Mouse (Mus musculus): ENCODE measurements around the gene Hyal2.

Gene Hyal2

GRCm38 (mm10) chr9:107567702-107568319 lies at the start of gene Hyal2:
Gene Hyal2 (plus strand): TSS chr9:107567945.
- DNase-seq: peak; percentile 76

DNA sequence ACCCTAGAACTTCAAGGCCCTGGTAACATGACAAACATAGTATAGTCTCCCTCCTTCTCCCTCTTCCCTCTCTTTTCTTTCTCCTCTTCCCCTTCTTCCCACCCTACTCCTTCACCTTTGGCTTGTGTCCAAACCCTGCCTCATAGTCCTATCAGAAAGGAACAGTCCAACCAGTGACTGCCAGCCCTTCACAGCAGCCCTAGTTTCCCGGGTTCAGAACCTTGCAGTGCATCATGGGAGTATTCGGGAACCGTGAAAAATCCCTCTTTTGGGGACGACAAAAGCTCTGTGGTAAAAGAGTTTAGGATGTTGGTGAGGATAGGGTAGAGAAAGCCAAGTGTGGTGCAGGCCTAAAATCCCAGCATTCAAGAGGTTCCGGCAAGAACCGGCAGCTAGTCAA lies 47.4 kb upstream of the Hyal2 start:
- DNase-seq: no peak

GRCm38 (mm10) chr9:107521190-107521589 lies 46.6 kb upstream of the Hyal2 start:
- DNase-seq: no peak

- no peak for DNase-seq
Observed at GRCm38 (mm10) chr9:107521711-107522399, 45.9 kb upstream of the Hyal2 start.

DNA sequence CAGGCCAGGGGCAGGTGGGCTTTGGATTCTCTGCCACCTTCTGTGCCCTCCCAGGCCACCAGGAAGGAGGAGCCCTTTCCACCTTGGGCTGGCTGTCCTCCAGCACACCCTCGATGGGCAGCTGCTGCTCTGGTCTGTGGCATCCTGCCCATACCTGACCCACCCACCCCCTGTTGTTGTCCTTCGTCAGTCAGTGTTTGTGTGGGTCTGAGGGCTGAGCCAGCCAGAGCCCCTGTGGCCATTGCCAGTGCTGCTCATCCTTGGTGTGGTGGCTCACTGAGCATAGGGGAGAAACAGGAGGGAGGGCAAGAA lies 45.4 kb upstream of the Hyal2 start:
- no peak for DNase-seq

- DNase-seq: peak; percentile 80
Observed at GRCm38 (mm10) chr9:107526198-107527026, 41.3 kb upstream of the Hyal2 start.

GRCm38 (mm10) chr9:107533791-107534407 lies 33.8 kb upstream of the Hyal2 start, which contains the start of gene Tmem115:
Gene Tmem115 (plus strand): TSS chr9:107533945.
- peak; percentile 96 for DNase-seq

DNA sequence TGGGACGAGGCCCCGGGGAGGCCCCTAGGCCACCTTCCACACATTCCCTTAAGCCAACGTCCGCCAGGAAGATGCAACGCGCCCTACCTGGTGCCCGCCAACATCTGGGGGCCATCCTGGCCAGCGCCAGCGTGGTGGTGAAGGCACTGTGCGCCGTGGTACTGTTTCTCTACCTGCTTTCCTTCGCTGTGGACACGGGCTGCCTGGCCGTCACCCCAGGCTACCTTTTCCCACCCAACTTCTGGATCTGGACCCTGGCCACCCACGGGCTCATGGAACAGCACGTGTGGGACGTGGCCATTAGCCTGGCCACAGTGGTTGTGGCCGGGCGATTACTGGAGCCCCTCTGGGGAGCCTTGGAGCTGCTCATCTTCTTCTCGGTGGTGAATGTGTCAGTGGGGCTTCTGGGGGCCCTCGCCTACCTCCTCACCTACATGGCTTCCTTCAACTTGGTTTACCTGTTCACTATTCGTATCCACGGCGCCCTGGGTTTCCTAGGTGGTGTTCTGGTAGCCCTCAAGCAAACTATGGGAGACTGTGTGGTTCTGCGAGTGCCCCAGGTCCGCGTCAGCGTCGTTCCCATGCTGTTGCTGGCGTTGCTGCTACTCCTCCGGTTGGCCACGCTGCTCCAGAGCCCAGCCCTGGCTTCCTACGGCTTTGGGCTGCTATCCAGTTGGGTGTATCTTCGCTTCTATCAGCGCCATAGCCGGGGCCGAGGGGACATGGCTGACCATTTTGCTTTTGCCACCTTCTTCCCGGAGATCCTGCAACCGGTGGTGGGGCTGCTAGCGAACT lies 33.1 kb upstream of the Hyal2 start:
- peak; percentile 48 for DNase-seq

DNA sequence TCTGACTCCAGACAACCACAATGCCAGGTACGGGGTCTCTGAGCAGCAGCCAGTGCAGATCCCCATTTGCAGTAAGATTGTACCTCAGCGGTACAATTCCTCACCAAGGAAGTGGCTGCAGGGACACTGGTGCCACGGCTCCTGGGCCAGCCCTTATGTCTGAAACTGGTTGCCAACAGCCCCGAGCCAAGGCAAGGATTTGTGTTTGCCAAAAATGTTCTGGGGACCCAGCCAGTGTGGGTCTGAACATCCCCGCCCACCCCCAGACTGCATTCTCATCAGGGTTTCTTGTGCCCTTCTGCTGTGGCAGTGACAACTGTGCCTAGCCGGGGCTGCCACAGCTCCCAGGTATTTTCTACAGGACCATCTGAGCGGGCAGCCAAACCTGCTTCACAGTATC lies 29.5 kb upstream of the Hyal2 start:
- no peak for DNase-seq

- DNase-seq: no peak
Observed at GRCm38 (mm10) chr9:107538711-107539110, 29.0 kb upstream of the Hyal2 start.

DNA sequence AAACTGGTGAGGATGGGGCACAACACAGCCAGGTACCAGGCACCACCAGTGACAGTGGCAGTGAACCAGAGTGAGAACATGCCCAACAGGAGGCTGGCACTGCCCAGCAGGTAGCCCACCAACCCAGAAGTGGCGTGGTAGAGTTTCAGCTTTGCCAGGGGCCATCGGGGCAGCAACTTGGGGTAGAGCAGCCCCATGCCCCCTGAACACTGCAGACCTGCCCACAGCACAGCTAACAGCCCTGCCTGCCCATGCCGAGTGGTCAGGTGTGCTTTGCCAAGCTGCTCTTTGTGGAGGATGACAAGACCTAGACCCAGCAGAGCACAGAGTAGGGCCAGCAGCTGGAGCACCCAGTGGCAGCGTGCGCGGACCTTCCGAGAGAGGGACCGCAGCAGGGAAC lies 27.8 kb upstream of the Hyal2 start:
- no peak for DNase-seq

DNA sequence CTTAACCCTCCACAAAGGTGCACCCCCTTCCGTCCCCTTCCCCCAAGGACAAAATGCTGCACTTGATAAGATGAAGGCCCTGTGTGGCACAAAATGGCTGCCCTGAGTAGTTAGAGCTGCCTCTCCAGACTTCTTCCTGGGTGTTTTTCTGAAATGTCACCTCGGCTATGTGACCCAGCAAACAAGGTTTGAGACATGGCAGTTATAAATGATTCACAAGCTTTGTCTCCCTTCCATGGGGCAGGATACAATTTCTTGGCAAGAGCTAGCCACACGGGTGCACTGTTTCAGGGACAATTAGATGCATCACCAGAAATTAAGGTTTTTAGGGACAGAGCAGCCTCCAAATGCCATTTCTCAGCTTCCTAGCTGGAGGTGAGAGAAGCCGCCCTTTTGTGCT lies 27.3 kb upstream of the Hyal2 start:
- no peak for DNase-seq

DNA sequence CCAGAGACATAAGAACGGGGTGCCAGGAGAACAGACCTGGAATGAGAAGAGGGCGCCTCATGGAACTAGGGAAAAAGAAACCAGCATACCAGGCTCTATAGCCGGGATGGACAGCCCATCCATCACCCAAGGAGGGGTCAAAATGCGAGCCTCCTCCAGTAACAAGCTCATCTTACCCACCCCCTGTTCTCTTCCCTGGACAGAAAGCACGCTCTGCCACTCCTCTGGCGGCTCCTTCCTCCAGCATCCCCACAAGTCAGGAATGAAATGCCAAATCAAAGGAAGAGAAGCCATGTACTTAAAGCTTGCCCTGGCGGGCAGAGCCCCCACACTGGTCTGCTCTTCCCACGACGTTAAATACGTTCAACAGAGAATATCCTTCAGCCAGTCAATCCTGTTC lies 26.7 kb upstream of the Hyal2 start:
- DNase-seq: no peak

GRCm38 (mm10) chr9:107541474-107542351 lies 26.0 kb upstream of the Hyal2 start, which contains the start of the genes Cyb561d2 and Nprl2:
Gene Cyb561d2 (minus strand): TSS chr9:107542193.
Gene Nprl2 (plus strand): TSS chr9:107542226.
- peak; percentile 97 for DNase-seq

DNA sequence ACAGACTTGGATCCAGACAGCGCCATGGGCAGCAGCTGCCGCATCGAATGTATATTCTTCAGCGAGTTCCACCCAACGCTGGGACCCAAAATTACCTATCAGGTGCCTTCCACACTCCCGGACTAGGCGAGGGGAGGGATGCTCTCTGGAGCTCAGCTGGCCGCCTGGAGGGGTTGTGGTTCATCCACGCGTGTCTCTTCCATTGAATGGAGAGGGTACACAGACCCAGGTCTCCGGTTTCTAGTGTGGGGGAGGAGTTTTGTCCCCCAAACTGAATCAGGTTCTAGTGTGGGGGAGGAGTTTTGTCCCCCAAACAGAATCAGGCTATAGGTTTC lies 25.4 kb upstream of the Hyal2 start:
- no peak for DNase-seq

DNA sequence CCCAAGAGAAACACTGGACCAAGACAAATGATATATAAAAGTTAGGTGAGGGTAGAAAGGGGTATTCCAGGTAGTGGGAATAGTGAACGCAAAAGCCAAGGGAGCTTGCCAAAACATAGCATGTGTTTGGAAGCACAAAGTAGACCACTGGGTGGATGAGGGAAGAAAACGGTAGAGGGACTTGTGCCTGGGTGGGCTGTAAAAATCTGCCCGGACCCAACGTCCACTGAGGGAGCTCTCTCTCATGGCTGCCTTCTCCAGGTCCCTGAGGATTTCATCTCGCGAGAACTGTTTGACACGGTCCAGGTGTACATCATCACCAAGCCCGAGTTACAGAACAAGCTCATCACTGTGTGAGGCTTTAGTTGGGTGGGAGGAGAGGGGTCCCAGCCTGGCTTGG lies 25.0 kb upstream of the Hyal2 start:
- DNase-seq: no peak

GRCm38 (mm10) chr9:107543299-107543698 lies 24.4 kb upstream of the Hyal2 start:
- DNase-seq: no peak

GRCm38 (mm10) chr9:107544196-107544700 lies 23.5 kb upstream of the Hyal2 start:
- no peak for DNase-seq

- DNase-seq: no peak
Observed at GRCm38 (mm10) chr9:107544729-107545128, 23.0 kb upstream of the Hyal2 start.

DNA sequence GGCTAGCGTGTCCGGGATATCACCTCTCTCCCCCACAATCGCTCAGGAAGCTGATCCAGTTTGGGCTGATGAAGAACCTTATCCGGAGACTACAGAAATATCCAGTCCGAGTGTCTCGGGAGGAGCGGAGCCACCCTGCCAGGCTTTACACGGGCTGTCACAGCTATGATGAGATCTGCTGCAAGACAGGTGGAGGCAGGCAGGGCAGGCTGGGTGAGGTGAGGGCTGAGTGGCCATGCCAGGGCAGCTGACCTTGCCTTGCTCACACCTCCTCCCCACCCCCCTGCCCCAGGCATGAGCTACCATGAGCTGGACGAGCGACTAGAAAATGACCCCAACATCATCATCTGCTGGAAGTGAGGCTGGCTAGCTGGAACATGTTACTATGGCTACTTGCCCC lies 22.5 kb upstream of the Hyal2 start:
- DNase-seq: no peak

- DNase-seq: peak; percentile 88
Observed at GRCm38 (mm10) chr9:107545602-107546001, 22.1 kb upstream of the Hyal2 start.

All from lung, postnatal 10 days (tissue).